Mouse (Mus musculus): ENCODE results near the gene Snupn. TPM values are rescaled to one million over a fixed set of nuclear protein-coding genes. Genes with fewer than 3 reads are reported as not detected.
"Not testable (repeated sequence)": the region's sequence is repeated elsewhere in the genome, so short reads cannot be mapped to it uniquely, and the experiment has no call there.

Gene Snupn
- polyA plus RNA-seq, 1 experiment from 2014 or later: 12.3 TPM

GRCm38 (mm10) chr9:56980186-56980585, 29.5 kb downstream of the Snupn start:
- Histone ChIP-seq H3K27ac (ENCODE audit: low read length) (no peak overlapping the region), H3K4me3 (ENCODE audit: low read length) (no peak overlapping the region), H3K9me3 (ENCODE audit: control insufficient read depth, low read length) (no peaks in the 10 kb centered on the region), H3K36me3 (ENCODE audit: control insufficient read depth, insufficient read depth, low read length) (no peaks in the 10 kb centered on the region), H3K27me3 (replicated peaks; ENCODE audit: control insufficient read depth, insufficient read depth, low read length) (no peaks in the 10 kb centered on the region), H3K4me2 (ENCODE audit: low read depth, low read length) (no peak overlapping the region), H3K9ac (ENCODE audit: low read depth, low read length) (no peak overlapping the region), H3K4me1 (ENCODE audit: control insufficient read depth, insufficient read depth, low read length) (no peaks in the 10 kb centered on the region)
- 88% methylated on average over 6 of the region's 6 CpGs for WGBS
- no peak for ATAC-seq

- Histone ChIP-seq H3K9ac (ENCODE audit: low read depth, low read length) (no peak overlapping the region), H3K27ac (ENCODE audit: low read length) (no peak overlapping the region), H3K27me3 (replicated peaks; ENCODE audit: control insufficient read depth, insufficient read depth, low read length) (no peaks in the 10 kb centered on the region), H3K4me1 (ENCODE audit: control insufficient read depth, insufficient read depth, low read length) (no peaks in the 10 kb centered on the region), H3K9me3 (ENCODE audit: control insufficient read depth, low read length) (no peaks in the 10 kb centered on the region), H3K36me3 (ENCODE audit: control insufficient read depth, insufficient read depth, low read length) (no peaks in the 10 kb centered on the region), H3K4me3 (ENCODE audit: low read length) (no peak overlapping the region), H3K4me2 (ENCODE audit: low read depth, low read length) (no peak overlapping the region)
- no peak for ATAC-seq
- 63% methylated on average over 1 of the region's 1 CpGs for WGBS
These were observed 30.8 kb downstream of the Snupn start for GRCm38 (mm10) chr9:56981502-56981901.

GRCm38 (mm10) chr9:56994286-56995197, 43.9 kb downstream of the Snupn start, which contains the start of gene Ptpn9:
Gene Ptpn9, plus strand, starts transcription at chr9:56994923.
- ATAC-seq: peak; percentile 92
- peak within 1 kb of the TSS; percentile 84 for H3K4me2 ChIP-seq (ENCODE audit: low read depth, low read length)
- peak within 1 kb of the TSS; percentile 93 for H3K9ac ChIP-seq (ENCODE audit: low read depth, low read length)
- H3K36me3 ChIP-seq (ENCODE audit: control insufficient read depth, insufficient read depth, low read length): no peaks in the 10 kb centered on the region
- 3% methylated on average over 62 of the region's 62 CpGs for WGBS
- H3K9me3 ChIP-seq (ENCODE audit: control insufficient read depth, low read length): no peaks in the 10 kb centered on the region
- peak within 1 kb of the TSS; percentile 87 for H3K4me3 ChIP-seq (ENCODE audit: low read length)
- H3K27me3 ChIP-seq (replicated peaks; ENCODE audit: control insufficient read depth, insufficient read depth, low read length): no peaks in the 10 kb centered on the region
- H3K27ac ChIP-seq (ENCODE audit: low read length): peak within 1 kb of the TSS; percentile 95
- H3K4me1 ChIP-seq (ENCODE audit: control insufficient read depth, insufficient read depth, low read length): no peaks in the 10 kb centered on the region

- peak overlapping the region; percentile 84 for H3K4me2 ChIP-seq (ENCODE audit: low read depth, low read length)
- ATAC-seq: peak; percentile 81
- under 1% methylated on average over 73 of the region's 80 CpGs for WGBS
- peak overlapping the region; percentile 95 for H3K27ac ChIP-seq (ENCODE audit: low read length)
- no peaks in the 10 kb centered on the region for H3K36me3 ChIP-seq (ENCODE audit: control insufficient read depth, insufficient read depth, low read length)
- H3K27me3 ChIP-seq (replicated peaks; ENCODE audit: control insufficient read depth, insufficient read depth, low read length): no peaks in the 10 kb centered on the region
- H3K4me3 ChIP-seq (ENCODE audit: low read length): peak overlapping the region; percentile 87
- H3K9ac ChIP-seq (ENCODE audit: low read depth, low read length): peak overlapping the region; percentile 93
- no peaks in the 10 kb centered on the region for H3K4me1 ChIP-seq (ENCODE audit: control insufficient read depth, insufficient read depth, low read length)
- no peaks in the 10 kb centered on the region for H3K9me3 ChIP-seq (ENCODE audit: control insufficient read depth, low read length)
These were observed 44.7 kb downstream of the Snupn start for GRCm38 (mm10) chr9:56995198-56996027.

GRCm38 (mm10) chr9:56996028-56996346, 45.3 kb downstream of the Snupn start:
- H3K4me3 ChIP-seq (ENCODE audit: low read length): peak overlapping the region; percentile 87
- no peaks in the 10 kb centered on the region for H3K4me1 ChIP-seq (ENCODE audit: control insufficient read depth, insufficient read depth, low read length)
- peak overlapping the region; percentile 95 for H3K27ac ChIP-seq (ENCODE audit: low read length)
- peak overlapping the region; percentile 84 for H3K4me2 ChIP-seq (ENCODE audit: low read depth, low read length)
- no peaks in the 10 kb centered on the region for H3K27me3 ChIP-seq (replicated peaks; ENCODE audit: control insufficient read depth, insufficient read depth, low read length)
- H3K36me3 ChIP-seq (ENCODE audit: control insufficient read depth, insufficient read depth, low read length): no peaks in the 10 kb centered on the region
- H3K9me3 ChIP-seq (ENCODE audit: control insufficient read depth, low read length): no peaks in the 10 kb centered on the region
- ATAC-seq: peak; percentile 12; the same call in 1 of the 2 replicates
- H3K9ac ChIP-seq (ENCODE audit: low read depth, low read length): peak overlapping the region; percentile 93
- WGBS: 2% methylated on average over 5 of the region's 5 CpGs

GRCm38 (mm10) chr9:56997206-56997605, 46.5 kb downstream of the Snupn start:
- H3K36me3 ChIP-seq (ENCODE audit: control insufficient read depth, insufficient read depth, low read length); ATAC-seq; H3K27ac ChIP-seq (ENCODE audit: low read length); H3K4me2 ChIP-seq (ENCODE audit: low read depth, low read length); H3K9me3 ChIP-seq (ENCODE audit: control insufficient read depth, low read length); H3K27me3 ChIP-seq (replicated peaks; ENCODE audit: control insufficient read depth, insufficient read depth, low read length); H3K9ac ChIP-seq (ENCODE audit: low read depth, low read length); H3K4me3 ChIP-seq (ENCODE audit: low read length); H3K4me1 ChIP-seq (ENCODE audit: control insufficient read depth, insufficient read depth, low read length): not testable (repeated sequence)
- WGBS: 94% methylated on average over 1 of the region's 1 CpGs

GRCm38 (mm10) chr9:57003011-57003410, 52.3 kb downstream of the Snupn start:
- H3K27ac ChIP-seq (ENCODE audit: low read length): no peak overlapping the region
- ATAC-seq: no peak
- H3K9me3 ChIP-seq (ENCODE audit: control insufficient read depth, low read length): no peaks in the 10 kb centered on the region
- H3K36me3 ChIP-seq (ENCODE audit: control insufficient read depth, insufficient read depth, low read length): no peaks in the 10 kb centered on the region
- H3K9ac ChIP-seq (ENCODE audit: low read depth, low read length): no peak overlapping the region
- H3K4me3 ChIP-seq (ENCODE audit: low read length): no peak overlapping the region
- 57% methylated on average over 4 of the region's 4 CpGs for WGBS
- no peak overlapping the region for H3K4me2 ChIP-seq (ENCODE audit: low read depth, low read length)
- H3K27me3 ChIP-seq (replicated peaks; ENCODE audit: control insufficient read depth, insufficient read depth, low read length): no peaks in the 10 kb centered on the region
- no peaks in the 10 kb centered on the region for H3K4me1 ChIP-seq (ENCODE audit: control insufficient read depth, insufficient read depth, low read length)

- H3K36me3 ChIP-seq (ENCODE audit: control insufficient read depth, insufficient read depth, low read length): no peaks in the 10 kb centered on the region
- no peaks in the 10 kb centered on the region for H3K9me3 ChIP-seq (ENCODE audit: control insufficient read depth, low read length)
- H3K4me3 ChIP-seq (ENCODE audit: low read length): no peak overlapping the region
- no peak overlapping the region for H3K4me2 ChIP-seq (ENCODE audit: low read depth, low read length)
- H3K9ac ChIP-seq (ENCODE audit: low read depth, low read length): no peak overlapping the region
- H3K27me3 ChIP-seq (replicated peaks; ENCODE audit: control insufficient read depth, insufficient read depth, low read length): no peaks in the 10 kb centered on the region
- no peaks in the 10 kb centered on the region for H3K4me1 ChIP-seq (ENCODE audit: control insufficient read depth, insufficient read depth, low read length)
- 89% methylated on average over 1 of the region's 1 CpGs for WGBS
- H3K27ac ChIP-seq (ENCODE audit: low read length): no peak overlapping the region
- ATAC-seq: no peak
These were observed 61.7 kb downstream of the Snupn start for GRCm38 (mm10) chr9:57012393-57012792.

GRCm38 (mm10) chr9:57012895-57013294, 62.2 kb downstream of the Snupn start:
- Histone ChIP-seq H3K4me1 (ENCODE audit: control insufficient read depth, insufficient read depth, low read length) (no peaks in the 10 kb centered on the region), H3K9me3 (ENCODE audit: control insufficient read depth, low read length) (no peaks in the 10 kb centered on the region), H3K27ac (ENCODE audit: low read length) (no peak overlapping the region), H3K36me3 (ENCODE audit: control insufficient read depth, insufficient read depth, low read length) (no peaks in the 10 kb centered on the region), H3K27me3 (replicated peaks; ENCODE audit: control insufficient read depth, insufficient read depth, low read length) (no peaks in the 10 kb centered on the region), H3K4me3 (ENCODE audit: low read length) (no peak overlapping the region), H3K4me2 (ENCODE audit: low read depth, low read length) (no peak overlapping the region), H3K9ac (ENCODE audit: low read depth, low read length) (no peak overlapping the region)
- no peak for ATAC-seq
- 92% methylated on average over 4 of the region's 4 CpGs for WGBS
